ENCODE assay signal across 8 mouse cellular contexts in the genomic region with DNA sequence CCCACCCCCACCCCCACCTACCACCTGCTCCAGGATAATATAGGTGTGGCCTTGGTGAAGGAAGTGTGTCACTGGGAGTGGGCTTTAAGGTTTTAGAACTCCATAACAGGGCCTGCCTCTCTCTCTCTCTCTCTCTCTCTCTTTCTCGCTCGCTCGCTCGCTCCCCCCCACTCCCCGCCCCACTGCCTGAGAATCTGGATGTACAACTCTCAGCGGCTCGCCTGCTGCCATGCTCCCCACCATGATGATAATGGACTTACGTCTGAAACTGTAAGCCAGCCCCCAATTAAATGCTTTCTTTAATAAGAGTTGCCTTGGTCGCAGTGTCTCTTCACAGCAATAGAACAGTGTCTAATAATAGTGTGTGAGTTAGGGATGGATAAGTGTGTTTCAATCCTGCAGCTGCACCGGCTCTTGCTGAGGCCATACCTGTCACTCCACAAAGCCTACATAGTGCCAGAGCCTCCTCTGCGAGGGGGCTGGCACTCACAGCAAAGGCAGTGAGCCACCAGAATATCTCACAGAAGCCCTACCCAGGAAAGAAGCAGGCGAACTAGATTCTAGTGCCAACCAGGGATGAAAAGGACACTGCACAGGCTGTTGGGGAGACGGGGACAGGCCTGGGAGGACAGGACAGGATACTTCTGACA. TPM values are rescaled to one million over a fixed set of nuclear protein-coding genes. Genes with fewer than 3 reads are reported as not detected.
DNase-seq lines count a peak whose midpoint lies in the region; ATAC-seq and TF ChIP-seq lines count a peak whose summit lies in the region.

No protein-coding gene starts in this region.

- 0 out of 2 replicates have a peak, but pooled peaks cover 2% of the 10 kb centered on the region for H3K4me1 ChIP-seq in intestine, embryonic 16.5 days (ENCODE audit: control insufficient read depth, insufficient read depth, low read length)
- no peaks in the 10 kb centered on the region; the same call in 1 of the 2 replicates for H3K4me1 ChIP-seq in intestine, embryonic 15.5 days (replicated peaks)
- peaks cover 43% of the 10 kb centered on the region for H3K4me1 ChIP-seq in cerebellum, adult 2 months (ENCODE audit: control insufficient read depth, insufficient read depth, low read length)
- peaks cover 34% of the 10 kb centered on the region for H3K4me1 ChIP-seq in heart, embryonic 10.5 days
- H3K4me1 ChIP-seq in midbrain, embryonic 12.5 days, result peaks cover 24% of the 10 kb centered on the region

- H3K27me3 ChIP-seq in intestine, embryonic 16.5 days (replicated peaks; ENCODE audit: control insufficient read depth, insufficient read depth, low read length), result no peaks in the 10 kb centered on the region
- H3K27me3 ChIP-seq in intestine, embryonic 15.5 days (replicated peaks), result no peaks in the 10 kb centered on the region
- H3K27me3 ChIP-seq in cerebellum, adult 2 months (ENCODE audit: control insufficient read depth, insufficient read depth, low read length), result no peaks in the 10 kb centered on the region
- no peaks in the 10 kb centered on the region for H3K27me3 ChIP-seq in heart, embryonic 10.5 days (ENCODE audit: insufficient read depth, poor library complexity, severe bottlenecking)
- H3K27me3 ChIP-seq in midbrain, embryonic 12.5 days, result no peaks in the 10 kb centered on the region

- peak in 1 of 2 experiments; percentile 75 for DNase-seq in cerebellum, adult 2 months
- DNase-seq in heart, embryonic 10.5 days (ENCODE audit: low spot score), result no peak
- DNase-seq in embryo, embryonic 9.5 days (ENCODE audit: extremely low spot score), result no peak
- DNase-seq in liver, result no peak

- WGBS in intestine, embryonic 16.5 days, result 83% methylated on average over 13 of the region's 13 CpGs
- WGBS in intestine, embryonic 15.5 days, result 83% methylated on average over 13 of the region's 13 CpGs
- 15% methylated on average over 13 of the region's 13 CpGs for WGBS in cerebellum, adult 2 months
- WGBS in heart, embryonic 10.5 days, result 63% methylated on average over 13 of the region's 13 CpGs
- WGBS in midbrain, embryonic 12.5 days, result 79% methylated on average over 10 of the region's 13 CpGs

- H3K9me3 ChIP-seq in intestine, embryonic 16.5 days (ENCODE audit: control insufficient read depth, low read length), result no peaks in the 10 kb centered on the region
- H3K9me3 ChIP-seq in intestine, embryonic 15.5 days, result no peaks in the 10 kb centered on the region
- H3K9me3 ChIP-seq in heart, embryonic 10.5 days, result no peaks in the 10 kb centered on the region
- H3K9me3 ChIP-seq in midbrain, embryonic 12.5 days, result no peaks in the 10 kb centered on the region

- no peak for TF ChIP-seq POLR2A in cerebellum, adult 2 months (IDR thresholded peaks at IDR 0.05; ENCODE audit: borderline replicate concordance, insufficient read depth, low read length)

- ATAC-seq in intestine, embryonic 16.5 days, result no peak
- no peak for ATAC-seq in intestine, embryonic 15.5 days
- ATAC-seq in midbrain, embryonic 12.5 days (ENCODE audit: low FRiP score, low read depth), result no peak
- no peak for ATAC-seq in megakaryocyte, adult 5-6 weeks (ENCODE audit: poor library complexity, severe bottlenecking)

- no peak overlapping the region for H3K9ac ChIP-seq in intestine, embryonic 16.5 days (ENCODE audit: low read depth, low read length)
- H3K9ac ChIP-seq in intestine, embryonic 15.5 days, result no peak overlapping the region
- no peak overlapping the region for H3K9ac ChIP-seq in midbrain, embryonic 12.5 days (replicated peaks)

- H3K27ac ChIP-seq in intestine, embryonic 16.5 days (ENCODE audit: low read length), result 0 out of 2 replicates have a peak overlapping the region, but pooled peaks have one; percentile 1
- H3K27ac ChIP-seq in intestine, embryonic 15.5 days, result no peak overlapping the region
- peak overlapping the region; percentile 77 for H3K27ac ChIP-seq in cerebellum, adult 2 months (ENCODE audit: insufficient read depth, low read length)
- peak overlapping the region; percentile 53 for H3K27ac ChIP-seq in heart, embryonic 10.5 days
- peak overlapping the region; percentile 52; the same call in 1 of the 2 replicates for H3K27ac ChIP-seq in midbrain, embryonic 12.5 days (replicated peaks)

- H3K4me3 ChIP-seq in intestine, embryonic 16.5 days (ENCODE audit: low read length), result no peak overlapping the region
- no peak overlapping the region for H3K4me3 ChIP-seq in intestine, embryonic 15.5 days (replicated peaks)
- H3K4me3 ChIP-seq in cerebellum, adult 2 months (replicated peaks; ENCODE audit: insufficient read depth, low read depth, low read length), result no peak overlapping the region
- no peak overlapping the region for H3K4me3 ChIP-seq in heart, embryonic 10.5 days
- no peak overlapping the region for H3K4me3 ChIP-seq in midbrain, embryonic 12.5 days

- H3K36me3 ChIP-seq in intestine, embryonic 16.5 days (ENCODE audit: control insufficient read depth, insufficient read depth, low read length), result no peaks in the 10 kb centered on the region
- no peaks in the 10 kb centered on the region for H3K36me3 ChIP-seq in intestine, embryonic 15.5 days
- no peaks in the 10 kb centered on the region for H3K36me3 ChIP-seq in heart, embryonic 10.5 days
- H3K36me3 ChIP-seq in midbrain, embryonic 12.5 days, result no peaks in the 10 kb centered on the region

- H3K4me2 ChIP-seq in intestine, embryonic 16.5 days (ENCODE audit: low read depth, low read length), result no peak overlapping the region
- no peak overlapping the region for H3K4me2 ChIP-seq in intestine, embryonic 15.5 days (replicated peaks)
- H3K4me2 ChIP-seq in midbrain, embryonic 12.5 days (replicated peaks), result no peak overlapping the region

- no peak for TF ChIP-seq CTCF in cerebellum, adult 2 months (IDR thresholded peaks at IDR 0.05; ENCODE audit: borderline replicate concordance, insufficient read depth, low read depth, low read length)

RNA-seq across cellular contexts. Expression of gene Rab11fip3, which starts 26.6 kb away (rescaled TPM):
- polyA plus RNA-seq in intestine, embryonic 16.5 days (2015; fragmentation: Nextera tagmentation; extraction: Ambion mirVana), result 13.0 and 18.0 TPM in 2 replicates
- 12.4 and 13.6 TPM in 2 replicates for polyA plus RNA-seq in intestine, embryonic 15.5 days (2015; fragmentation: Nextera tagmentation; extraction: Ambion mirVana)
- 81.8 and 82.9 TPM in 2 replicates for polyA plus RNA-seq in cerebellum, adult 2 months (2012; rRNA removed)
- 12.3 and 16.6 TPM in 2 replicates for polyA plus RNA-seq in heart, embryonic 10.5 days (2016; fragmentation: Nextera tagmentation; extraction: Ambion mirVana)
- 43.1 and 44.8 TPM in 2 replicates for polyA plus RNA-seq in midbrain, embryonic 12.5 days (2016; fragmentation: Nextera tagmentation; extraction: Ambion mirVana)
- total RNA-seq in megakaryocyte, adult 5-6 weeks (2015), result 0.71 and 1.3 TPM in 2 replicates
- 0.70 and 2.5 TPM in 2 replicates for total RNA-seq in megakaryocyte, adult 5-6 weeks (2017)

RNA-seq across cellular contexts. Expression of gene Decr2, which starts 47.4 kb away (rescaled TPM):
- polyA plus RNA-seq in intestine, embryonic 16.5 days (2015; fragmentation: Nextera tagmentation; extraction: Ambion mirVana), result 49.6 and 51.5 TPM in 2 replicates
- polyA plus RNA-seq in intestine, embryonic 15.5 days (2015; fragmentation: Nextera tagmentation; extraction: Ambion mirVana), result 39.4 and 42.7 TPM in 2 replicates
- 39.5 and 41.3 TPM in 2 replicates for polyA plus RNA-seq in cerebellum, adult 2 months (2012; rRNA removed)
- polyA plus RNA-seq in heart, embryonic 10.5 days (2016; fragmentation: Nextera tagmentation; extraction: Ambion mirVana), result 32.8 and 39.6 TPM in 2 replicates
- polyA plus RNA-seq in midbrain, embryonic 12.5 days (2016; fragmentation: Nextera tagmentation; extraction: Ambion mirVana), result 25.1 and 27.7 TPM in 2 replicates
- 4.8 and 5.0 TPM in 2 replicates for total RNA-seq in megakaryocyte, adult 5-6 weeks (2015)
- 11.9 and 13.3 TPM in 2 replicates for total RNA-seq in megakaryocyte, adult 5-6 weeks (2017)

RNA-seq across cellular contexts. Expression of gene Nme4, which starts 52.7 kb away (rescaled TPM):
- polyA plus RNA-seq in intestine, embryonic 16.5 days (2015; fragmentation: Nextera tagmentation; extraction: Ambion mirVana), result 92.1 and 97.1 TPM in 2 replicates
- 96.7 and 107 TPM in 2 replicates for polyA plus RNA-seq in intestine, embryonic 15.5 days (2015; fragmentation: Nextera tagmentation; extraction: Ambion mirVana)
- polyA plus RNA-seq in cerebellum, adult 2 months (2012; rRNA removed), result 6.2 and 6.7 TPM in 2 replicates
- 115 and 137 TPM in 2 replicates for polyA plus RNA-seq in heart, embryonic 10.5 days (2016; fragmentation: Nextera tagmentation; extraction: Ambion mirVana)
- polyA plus RNA-seq in midbrain, embryonic 12.5 days (2016; fragmentation: Nextera tagmentation; extraction: Ambion mirVana), result 48.0 and 50.7 TPM in 2 replicates
- 2.3 and 3.5 TPM in 2 replicates for total RNA-seq in megakaryocyte, adult 5-6 weeks (2015)
- 4.2 and 8.2 TPM in 2 replicates for total RNA-seq in megakaryocyte, adult 5-6 weeks (2017)

RNA-seq across cellular contexts. Expression of gene Capn15, which starts 57.1 kb away (rescaled TPM):
- polyA plus RNA-seq in intestine, embryonic 16.5 days (2015; fragmentation: Nextera tagmentation; extraction: Ambion mirVana), result 22.3 and 24.5 TPM in 2 replicates
- polyA plus RNA-seq in intestine, embryonic 15.5 days (2015; fragmentation: Nextera tagmentation; extraction: Ambion mirVana), result 18.5 and 25.1 TPM in 2 replicates
- 88.7 and 92.8 TPM in 2 replicates for polyA plus RNA-seq in cerebellum, adult 2 months (2012; rRNA removed)
- 20.1 and 21.4 TPM in 2 replicates for polyA plus RNA-seq in heart, embryonic 10.5 days (2016; fragmentation: Nextera tagmentation; extraction: Ambion mirVana)
- 30.4 and 30.6 TPM in 2 replicates for polyA plus RNA-seq in midbrain, embryonic 12.5 days (2016; fragmentation: Nextera tagmentation; extraction: Ambion mirVana)
- total RNA-seq in megakaryocyte, adult 5-6 weeks (2015), result 9.1 and 10.4 TPM in 2 replicates
- 3.5 and 3.7 TPM in 2 replicates for total RNA-seq in megakaryocyte, adult 5-6 weeks (2017)
